Mouse (Mus musculus) heart, embryonic 13.5 days (tissue): ENCODE results near the gene Ifit2. TPM values are rescaled to one million over a fixed set of nuclear protein-coding genes. Genes with fewer than 3 reads are reported as not detected.
A peak's percentile ranks its signal among the peaks of the same experiment; 100 is the strongest.

Experiments
- ATAC-seq: fragments of 200-750 bp; cut with Nextera tagmentation; 2 replicates; pipeline ENCODE4 v1.8.0; 2017; ENCODE audit warnings: moderate TSS enrichment; ENCODE audit not compliant: insufficient number of reproducible peaks, low FRiP score, low TSS enrichment; ENCODE audit errors: extremely low read depth
- H3K27ac ChIP-seq: fragments of 300-500 bp; sonication (generic); replicated peaks from 2 replicates; pipeline ENCODE4 v1.5.1; 2015; ENCODE audit warnings: moderate library complexity, mild to moderate bottlenecking, inconsistent platforms
- H3K27me3 ChIP-seq: fragments of 300-500 bp; sonication (generic); replicated peaks from 2 replicates; pipeline ENCODE4 v1.6.1; 2015; ENCODE audit warnings: mild to moderate bottlenecking, inconsistent platforms
- H3K36me3 ChIP-seq: fragments of 300-500 bp; sonication (generic); 2 replicates; pipeline ENCODE4 v1.6.1; 2015; ENCODE audit warnings: mild to moderate bottlenecking, inconsistent platforms
- H3K4me1 ChIP-seq: fragments of 300-500 bp; sonication (generic); 2 replicates; pipeline ENCODE4 v1.6.1; 2015; ENCODE audit warnings: inconsistent platforms
- H3K4me2 ChIP-seq: fragments of 300-500 bp; sonication (generic); 2 replicates; pipeline ENCODE4 v1.6.1; 2015; ENCODE audit warnings: inconsistent platforms, mild to moderate bottlenecking, moderate library complexity
- H3K4me3 ChIP-seq: fragments of 300-500 bp; sonication (generic); 2 replicates; pipeline ENCODE4 v1.5.1; 2015; ENCODE audit warnings: moderate library complexity, mild to moderate bottlenecking, inconsistent platforms
- H3K9ac ChIP-seq: fragments of 300-500 bp; sonication (generic); 2 replicates; pipeline ENCODE4 v1.6.1; 2015; ENCODE audit warnings: inconsistent platforms, mild to moderate bottlenecking, moderate library complexity
- H3K9me3 ChIP-seq: fragments of 300-500 bp; sonication (generic); 2 replicates; pipeline ENCODE4 v1.6.1; 2016; ENCODE audit warnings: inconsistent platforms
- WGBS: fragments of 180-500 bp; shearing (Covaris S2); methylation state at CpG from one replicate; pipeline ENCODE4 v1.1.7; 2015; ENCODE audit warnings: mixed read lengths; 5-methylcytosine and 5-hydroxymethylcytosine counted together
- polyA plus RNA-seq: library from polyadenylated mRNA; unstranded; fragments of >200 nt; fragmentation: Nextera tagmentation; extraction: Ambion mirVana; gene quantifications from 2 replicates; pipeline ENCODE4 v1.2.1, GENCODE M21; 2015

The Ifit2 gene
- polyA plus RNA-seq, 1 experiment from 2014 or later, result 6.2 TPM

GRCm38 (mm10) chr19:34550205-34550533, 325 bp upstream of the Ifit2 start:
- ATAC-seq, result no peak
- Histone ChIP-seq H3K4me1 (peaks cover 37% of the 10 kb centered on the region), H3K9ac (peak overlapping the region; percentile 75), H3K27ac (peak overlapping the region; percentile 65; the same call in 1 of the 2 replicates), H3K9me3 (no peaks in the 10 kb centered on the region), H3K27me3 (no peaks in the 10 kb centered on the region), H3K4me3 (peak overlapping the region; percentile 61), H3K4me2 (peak overlapping the region; percentile 74), H3K36me3 (no peaks in the 10 kb centered on the region)
- 32% methylated on average over 4 of the region's 4 CpGs for WGBS

GRCm38 (mm10) chr19:34551981-34552380, 1.5 kb downstream of the Ifit2 start:
- no peaks in the 10 kb centered on the region for H3K27me3 ChIP-seq
- H3K36me3 ChIP-seq, result no peaks in the 10 kb centered on the region
- WGBS, result 34% methylated on average over 5 of the region's 5 CpGs
- peak overlapping the region; percentile 74 for H3K4me2 ChIP-seq
- peak overlapping the region; percentile 87 for H3K27ac ChIP-seq
- H3K9ac ChIP-seq, result peak overlapping the region; percentile 56
- peaks cover 42% of the 10 kb centered on the region for H3K4me1 ChIP-seq
- ATAC-seq, result no peak
- H3K4me3 ChIP-seq, result peak overlapping the region; percentile 29
- no peaks in the 10 kb centered on the region for H3K9me3 ChIP-seq

- no peak for ATAC-seq
These were observed 2.5 kb downstream of the Ifit2 start for GRCm38 (mm10) chr19:34553021-34553420.

GRCm38 (mm10) chr19:34553522-34553921, 3.0 kb downstream of the Ifit2 start:
- peak overlapping the region; percentile 29 for H3K4me3 ChIP-seq
- peaks cover 42% of the 10 kb centered on the region for H3K4me1 ChIP-seq
- peak overlapping the region; percentile 65 for H3K9ac ChIP-seq
- peak overlapping the region; percentile 87 for H3K27ac ChIP-seq
- H3K9me3 ChIP-seq, result no peaks in the 10 kb centered on the region
- H3K4me2 ChIP-seq, result peak overlapping the region; percentile 74
- ATAC-seq, result no peak
- 49% methylated on average over 3 of the region's 3 CpGs for WGBS
- no peaks in the 10 kb centered on the region for H3K36me3 ChIP-seq
- no peaks in the 10 kb centered on the region for H3K27me3 ChIP-seq

More at GRCm38 (mm10) chr19:34553021-34553420, 2.5 kb downstream of the Ifit2 start:
- Histone ChIP-seq H3K27me3 (no peaks in the 10 kb centered on the region), H3K4me2 (peak overlapping the region; percentile 74), H3K9me3 (no peaks in the 10 kb centered on the region), H3K36me3 (no peaks in the 10 kb centered on the region), H3K27ac (peak overlapping the region; percentile 87), H3K9ac (peak overlapping the region; percentile 65), H3K4me1 (peaks cover 42% of the 10 kb centered on the region), H3K4me3 (peak overlapping the region; percentile 29)
- 32% methylated on average over 6 of the region's 6 CpGs for WGBS

GRCm38 (mm10) chr19:34554061-34554460, 3.6 kb downstream of the Ifit2 start:
- no peak for ATAC-seq
- H3K4me3 ChIP-seq, result no peak overlapping the region
- H3K27ac ChIP-seq, result no peak overlapping the region
- H3K36me3 ChIP-seq, result no peaks in the 10 kb centered on the region
- peak overlapping the region; percentile 74; the same call in 1 of the 2 replicates for H3K4me2 ChIP-seq
- peaks cover 42% of the 10 kb centered on the region for H3K4me1 ChIP-seq
- H3K9ac ChIP-seq, result no peak overlapping the region
- H3K9me3 ChIP-seq, result no peaks in the 10 kb centered on the region
- H3K27me3 ChIP-seq, result no peaks in the 10 kb centered on the region

- peak overlapping the region; percentile 39; the same call in 1 of the 2 replicates for H3K27ac ChIP-seq
These were observed 6.1 kb downstream of the Ifit2 start for GRCm38 (mm10) chr19:34556621-34557020.

GRCm38 (mm10) chr19:34562556-34562955, 12.1 kb downstream of the Ifit2 start:
- H3K9ac ChIP-seq, result no peak overlapping the region
- H3K4me3 ChIP-seq, result no peak overlapping the region
- 0 out of 2 replicates have a peak, but pooled peaks cover 3% of the 10 kb centered on the region for H3K4me1 ChIP-seq
- H3K27ac ChIP-seq, result no peak overlapping the region
- H3K9me3 ChIP-seq, result no peaks in the 10 kb centered on the region
- ATAC-seq, result no peak
- H3K36me3 ChIP-seq, result no peaks in the 10 kb centered on the region
- no peak overlapping the region for H3K4me2 ChIP-seq
- H3K27me3 ChIP-seq, result no peaks in the 10 kb centered on the region

More at GRCm38 (mm10) chr19:34556621-34557020, 6.1 kb downstream of the Ifit2 start:
- H3K4me3 ChIP-seq, result no peak overlapping the region
- H3K4me2 ChIP-seq, result no peak overlapping the region
- no peaks in the 10 kb centered on the region for H3K27me3 ChIP-seq
- ATAC-seq, result no peak
- H3K4me1 ChIP-seq, result peaks cover 34% of the 10 kb centered on the region
- 0 out of 2 replicates have a peak overlapping the region, but pooled peaks have one; percentile 17 for H3K9ac ChIP-seq
- 53% methylated on average over 3 of the region's 3 CpGs for WGBS
- H3K36me3 ChIP-seq, result no peaks in the 10 kb centered on the region
- no peaks in the 10 kb centered on the region for H3K9me3 ChIP-seq

- Histone ChIP-seq H3K9ac (no peak overlapping the region), H3K4me3 (no peak overlapping the region), H3K9me3 (no peaks in the 10 kb centered on the region), H3K4me1 (peaks cover 14% of the 10 kb centered on the region), H3K27ac (no peak overlapping the region), H3K36me3 (no peaks in the 10 kb centered on the region), H3K27me3 (no peaks in the 10 kb centered on the region), H3K4me2 (no peak overlapping the region)
- ATAC-seq, result no peak
- WGBS, result 62% methylated on average over 1 of the region's 1 CpGs
These were observed 15.8 kb downstream of the Ifit2 start for GRCm38 (mm10) chr19:34566178-34566784.

GRCm38 (mm10) chr19:34568988-34569895, 18.7 kb downstream of the Ifit2 start:
- Histone ChIP-seq H3K4me1 (peaks cover 14% of the 10 kb centered on the region), H3K9ac (no peak overlapping the region), H3K9me3 (no peaks in the 10 kb centered on the region), H3K27ac (0 out of 2 replicates have a peak overlapping the region, but pooled peaks have one; percentile 1), H3K4me3 (no peak overlapping the region), H3K36me3 (peaks cover 10% of the 10 kb centered on the region; the same call in 1 of the 2 replicates), H3K27me3 (no peaks in the 10 kb centered on the region), H3K4me2 (no peak overlapping the region)
- WGBS, result 70% methylated on average over 7 of the region's 7 CpGs
- no peak for ATAC-seq

- H3K4me1 ChIP-seq, result peaks cover 14% of the 10 kb centered on the region
- no peak overlapping the region for H3K4me2 ChIP-seq
- H3K36me3 ChIP-seq, result peaks cover 10% of the 10 kb centered on the region; the same call in 1 of the 2 replicates
- H3K27me3 ChIP-seq, result no peaks in the 10 kb centered on the region
- H3K9me3 ChIP-seq, result no peaks in the 10 kb centered on the region
- H3K27ac ChIP-seq, result 0 out of 2 replicates have a peak overlapping the region, but pooled peaks have one; percentile 1
- 52% methylated on average over 4 of the region's 4 CpGs for WGBS
- ATAC-seq, result no peak
- H3K4me3 ChIP-seq, result no peak overlapping the region
- H3K9ac ChIP-seq, result no peak overlapping the region
These were observed 19.5 kb downstream of the Ifit2 start for GRCm38 (mm10) chr19:34569896-34570476.

- Histone ChIP-seq H3K9ac (no peak overlapping the region), H3K36me3 (peaks cover 10% of the 10 kb centered on the region; the same call in 1 of the 2 replicates), H3K27me3 (no peaks in the 10 kb centered on the region), H3K4me1 (peaks cover 14% of the 10 kb centered on the region), H3K27ac (no peak overlapping the region), H3K4me2 (no peak overlapping the region), H3K4me3 (no peak overlapping the region), H3K9me3 (no peaks in the 10 kb centered on the region)
- WGBS, result 81% methylated on average over 1 of the region's 1 CpGs
- no peak for ATAC-seq
These were observed 20.6 kb downstream of the Ifit2 start for GRCm38 (mm10) chr19:34571080-34571479.
